In genomic region chr1:97916218-97916970, GRCm38 (mm10) we compare ENCODE assay signal across 24 mouse cellular contexts.
A peak's percentile ranks its signal among the peaks of the same experiment; 100 is the strongest.
DNase-seq lines count a peak whose midpoint lies in the region; ATAC-seq and TF ChIP-seq lines count a peak whose summit lies in the region.
"Had no signal": no experiment of that assay in that cellular context is flagged by ENCODE, and none has a peak within 500 bp of the region (broad histone marks: within the 10 kb centered on the region; RNA-seq: fewer than 3 reads in every experiment).

No protein-coding gene starts in this region.

- ATAC-seq in hindbrain, embryonic 14.5 days (ENCODE audit: low FRiP score): no peak
- ATAC-seq in midbrain, postnatal 0 days (ENCODE audit: low FRiP score): peak; percentile 70
- no peak for ATAC-seq in intestine, postnatal 0 days
- ATAC-seq: intestine, embryonic 16.5 days; liver, embryonic 12.5 days had no signal

- H3K36me3 ChIP-seq in hindbrain, embryonic 14.5 days (replicated peaks; ENCODE audit: control insufficient read depth, insufficient read depth): no peaks in the 10 kb centered on the region
- no peaks in the 10 kb centered on the region for H3K36me3 ChIP-seq in midbrain, postnatal 0 days (ENCODE audit: insufficient read depth, low read length)
- H3K36me3 ChIP-seq in intestine, postnatal 0 days (ENCODE audit: control insufficient read depth, insufficient read depth): peaks cover 3% of the 10 kb centered on the region; the same call in 1 of the 2 replicates
- H3K36me3 ChIP-seq: embryonic facial prominence, embryonic 15.5 days; kidney, embryonic 15.5 days; limb, embryonic 12.5 days; liver, embryonic 12.5 days; lung, embryonic 15.5 days; neural tube, embryonic 12.5 days had no signal

- DNase-seq in left cerebral cortex, adult 2 months (ENCODE audit: extremely low spot score in 1 of 2, low spot score in 2 of 2): no peak
- no peak for DNase-seq in left cerebral cortex, adult 8-10 months (ENCODE audit: low spot score in 2 of 2)
- DNase-seq in brain, adult 2 months (ENCODE audit: low read depth, low spot score): peak; percentile 23
- no peak for DNase-seq in hindbrain, embryonic 14.5 days (ENCODE audit: low spot score)
- DNase-seq in midbrain, postnatal 0 days (ENCODE audit: low spot score): no peak
- DNase-seq in adrenal gland, postnatal 25 days: no peak
- DNase-seq: adrenal gland, adult 8-10 months; cerebellum, adult 11-12 months; cerebellum, postnatal 25 days; heart, postnatal 4 days; kidney, postnatal 4 days; layer of hippocampus, adult 9-11 months; right cerebral cortex, postnatal 4 days had no signal

- 73% methylated on average over 12 of the region's 12 CpGs for WGBS in hindbrain, embryonic 14.5 days
- 45% methylated on average over 12 of the region's 12 CpGs for WGBS in midbrain, postnatal 0 days
- WGBS in intestine, postnatal 0 days: 77% methylated on average over 12 of the region's 12 CpGs

- H3K27me3 ChIP-seq in hindbrain, embryonic 14.5 days (ENCODE audit: control insufficient read depth, insufficient read depth, low read length): no peaks in the 10 kb centered on the region
- H3K27me3 ChIP-seq in midbrain, postnatal 0 days (ENCODE audit: insufficient read depth, low read length): no peaks in the 10 kb centered on the region
- H3K27me3 ChIP-seq in intestine, postnatal 0 days (replicated peaks; ENCODE audit: control insufficient read depth, insufficient read depth, low read length): no peaks in the 10 kb centered on the region
- H3K27me3 ChIP-seq: embryonic facial prominence, embryonic 15.5 days; heart, embryonic 15.5 days; kidney, embryonic 15.5 days; limb, embryonic 12.5 days; liver, embryonic 12.5 days; lung, embryonic 15.5 days; neural tube, embryonic 12.5 days had no signal

- H3K4me3 ChIP-seq in left cerebral cortex, adult 2 months: no peak overlapping the region
- H3K4me3 ChIP-seq in hindbrain, embryonic 14.5 days (replicated peaks; ENCODE audit: low read length): no peak overlapping the region
- no peak overlapping the region for H3K4me3 ChIP-seq in midbrain, postnatal 0 days (ENCODE audit: low read depth, low read length)
- no peak overlapping the region for H3K4me3 ChIP-seq in intestine, postnatal 0 days (ENCODE audit: low read depth, low read length)
- H3K4me3 ChIP-seq: embryonic facial prominence, embryonic 15.5 days; heart, embryonic 15.5 days; kidney, embryonic 15.5 days; limb, embryonic 12.5 days; liver, embryonic 12.5 days; lung, embryonic 15.5 days; neural tube, embryonic 12.5 days had no signal

- peak overlapping the region; percentile 55 for H3K27ac ChIP-seq in left cerebral cortex, adult 2 months
- H3K27ac ChIP-seq in hindbrain, embryonic 14.5 days: peak overlapping the region; percentile 60
- H3K27ac ChIP-seq in midbrain, postnatal 0 days (ENCODE audit: low read depth, low read length): peak overlapping the region; percentile 63
- H3K27ac ChIP-seq in intestine, postnatal 0 days (ENCODE audit: low read depth, low read length): no peak overlapping the region
- H3K27ac ChIP-seq: embryonic facial prominence, embryonic 15.5 days; heart, embryonic 15.5 days; kidney, embryonic 15.5 days; limb, embryonic 12.5 days; liver, embryonic 12.5 days; lung, embryonic 15.5 days; macrophage; neural tube, embryonic 12.5 days; stomach, postnatal 0 days had no signal

- H3K4me1 ChIP-seq in hindbrain, embryonic 14.5 days (replicated peaks; ENCODE audit: control insufficient read depth, insufficient read depth, low read length): no peaks in the 10 kb centered on the region
- no peaks in the 10 kb centered on the region; the same call in 1 of the 2 replicates for H3K4me1 ChIP-seq in midbrain, postnatal 0 days (ENCODE audit: insufficient read depth, low read length)
- no peaks in the 10 kb centered on the region for H3K4me1 ChIP-seq in intestine, postnatal 0 days (replicated peaks; ENCODE audit: control insufficient read depth, insufficient read depth, low read length)
- H3K4me1 ChIP-seq: liver, embryonic 12.5 days; neural tube, embryonic 12.5 days had no signal

- TF ChIP-seq CTCF in left cerebral cortex, adult 2 months (IDR thresholded peaks at IDR 0.05): no peak
- no peak for TF ChIP-seq CTCF in midbrain, postnatal 0 days (IDR thresholded peaks at IDR 0.05)
- TF ChIP-seq CTCF in intestine, postnatal 0 days (IDR thresholded peaks at IDR 0.05; ENCODE audit: low read depth): no peak

- no peak overlapping the region for H3K4me2 ChIP-seq in hindbrain, embryonic 14.5 days (replicated peaks)
- no peak overlapping the region for H3K4me2 ChIP-seq in midbrain, postnatal 0 days (ENCODE audit: low read depth, low read length, poor library complexity, severe bottlenecking)
- no peak overlapping the region for H3K4me2 ChIP-seq in intestine, postnatal 0 days (replicated peaks; ENCODE audit: low read depth)
- H3K4me2 ChIP-seq: embryonic facial prominence, embryonic 15.5 days; heart, embryonic 15.5 days; kidney, embryonic 15.5 days; limb, embryonic 12.5 days; liver, embryonic 12.5 days; lung, embryonic 15.5 days; neural tube, embryonic 12.5 days had no signal

- intact Hi-C loops in left cerebral cortex, adult 2 months (cut with DNase I): no loop called here

- no peak overlapping the region for H3K9ac ChIP-seq in hindbrain, embryonic 14.5 days
- no peak overlapping the region; the same call in 1 of the 2 replicates for H3K9ac ChIP-seq in midbrain, postnatal 0 days (replicated peaks; ENCODE audit: low read length, poor library complexity, severe bottlenecking)
- no peak overlapping the region for H3K9ac ChIP-seq in intestine, postnatal 0 days (ENCODE audit: low read depth, low read length)
- H3K9ac ChIP-seq: embryonic facial prominence, embryonic 15.5 days; heart, embryonic 15.5 days; kidney, embryonic 15.5 days; limb, embryonic 12.5 days; liver, embryonic 12.5 days; lung, embryonic 15.5 days; neural tube, embryonic 12.5 days had no signal

- no peaks in the 10 kb centered on the region for H3K9me3 ChIP-seq in hindbrain, embryonic 14.5 days (ENCODE audit: control insufficient read depth, low read length)
- no peaks in the 10 kb centered on the region for H3K9me3 ChIP-seq in midbrain, postnatal 0 days (ENCODE audit: low read length)
- H3K9me3 ChIP-seq in intestine, postnatal 0 days (ENCODE audit: control insufficient read depth): no peaks in the 10 kb centered on the region
- H3K9me3 ChIP-seq: embryonic facial prominence, embryonic 15.5 days; heart, embryonic 15.5 days; kidney, embryonic 15.5 days; limb, embryonic 12.5 days; liver, embryonic 12.5 days; lung, embryonic 15.5 days; neural tube, embryonic 12.5 days had no signal
